ENCODE assay signal across 8 mouse cellular contexts in genomic region chrX:52911587-52912371, GRCm38 (mm10). TPM values are rescaled to one million over a fixed set of nuclear protein-coding genes. Genes with fewer than 3 reads are reported as not detected.
DNase-seq lines count a peak whose midpoint lies in the region; ATAC-seq and TF ChIP-seq lines count a peak whose summit lies in the region.

TSS of gene Phf6 (plus strand) at chrX:52912266.

- TF ChIP-seq CTCF in bone marrow macrophage, adult 2 months (IDR thresholded peaks at IDR 0.05; ENCODE audit: low read depth, low read length), result no peak
- TF ChIP-seq CTCF in embryonic fibroblast, embryonic 13.5 days (IDR thresholded peaks at IDR 0.05; ENCODE audit: borderline replicate concordance, insufficient read depth, low read length), result no peak
- no peak for TF ChIP-seq CTCF in liver, adult 2 months (IDR thresholded peaks at IDR 0.05; ENCODE audit: low read depth, low read length)

- H3K4me2 ChIP-seq in kidney, embryonic 16.5 days (replicated peaks; ENCODE audit: low read depth, low read length), result peak within 1 kb of the TSS; percentile 61
- peak within 1 kb of the TSS; percentile 76 for H3K4me2 ChIP-seq in myocyte (ENCODE audit: low read depth)

- H3ac ChIP-seq in myocyte (ENCODE audit: control insufficient read depth, insufficient read length), result peak within 1 kb of the TSS; percentile 19

- H3K79me2 ChIP-seq in liver, adult 2 months (ENCODE audit: control insufficient read depth, insufficient read depth, low read length), result peaks cover 3% of the 10 kb centered on the region; the same call in 1 of the 2 replicates
- peaks cover 35% of the 10 kb centered on the region for H3K79me2 ChIP-seq in myocyte (ENCODE audit: control insufficient read depth, insufficient read depth)

- no peaks in the 10 kb centered on the region for H3K36me3 ChIP-seq in heart, embryonic 10.5 days
- H3K36me3 ChIP-seq in kidney, embryonic 16.5 days (ENCODE audit: insufficient read depth, low read length), result no peaks in the 10 kb centered on the region
- no peaks in the 10 kb centered on the region for H3K36me3 ChIP-seq in liver, adult 2 months (ENCODE audit: control insufficient read depth, insufficient read depth, low read length)
- no peaks in the 10 kb centered on the region for H3K36me3 ChIP-seq in myocyte (ENCODE audit: control insufficient read depth, insufficient read depth)
- no peaks in the 10 kb centered on the region for H3K36me3 ChIP-seq in splenic B cell, adult 2 months (ENCODE audit: control insufficient read depth, insufficient read depth, low read length, poor library complexity, severe bottlenecking)

- 21% methylated on average over 54 of the region's 54 CpGs for WGBS in heart, embryonic 10.5 days
- 18% methylated on average over 54 of the region's 54 CpGs for WGBS in kidney, embryonic 16.5 days
- WGBS in liver, adult 2 months, result 2% methylated on average over 31 of the region's 54 CpGs

- H3K9me3 ChIP-seq in heart, embryonic 10.5 days, result no peaks in the 10 kb centered on the region
- no peaks in the 10 kb centered on the region for H3K9me3 ChIP-seq in kidney, embryonic 16.5 days (ENCODE audit: low read length)

- H3K4me1 ChIP-seq in bone marrow macrophage, adult 2 months (ENCODE audit: control insufficient read depth, insufficient read depth, low read length), result no peaks in the 10 kb centered on the region
- no peaks in the 10 kb centered on the region for H3K4me1 ChIP-seq in embryonic fibroblast, embryonic 13.5 days (ENCODE audit: control insufficient read depth, insufficient read depth, low read length)
- H3K4me1 ChIP-seq in heart, embryonic 10.5 days, result no peaks in the 10 kb centered on the region
- peaks cover 3% of the 10 kb centered on the region; the same call in 1 of the 2 replicates for H3K4me1 ChIP-seq in kidney, embryonic 16.5 days (ENCODE audit: insufficient read depth, low read length)
- no peaks in the 10 kb centered on the region for H3K4me1 ChIP-seq in liver, adult 2 months (ENCODE audit: control insufficient read depth, insufficient read depth, low read length)

- TF ChIP-seq POLR2A in bone marrow macrophage, adult 2 months (IDR thresholded peaks at IDR 0.05; ENCODE audit: borderline replicate concordance, low read depth, low read length), result no peak
- peak; percentile 64 for TF ChIP-seq POLR2A in embryonic fibroblast, embryonic 13.5 days (IDR thresholded peaks at IDR 0.05; ENCODE audit: low read depth, low read length)
- no peak for TF ChIP-seq POLR2A in liver, adult 2 months (IDR thresholded peaks at IDR 0.05; ENCODE audit: extremely low read depth, insufficient read depth, low read length)
- peak; percentile 68 for TF ChIP-seq POLR2A in myocyte (IDR thresholded peaks at IDR 0.05; ENCODE audit: insufficient read length, low read depth)

- peak; percentile 99 for ATAC-seq in kidney, embryonic 16.5 days (ENCODE audit: low FRiP score, low TSS enrichment)

- peak; percentile 91 for DNase-seq in A20 (ENCODE audit: low read depth, low spot score)
- DNase-seq in heart, embryonic 10.5 days (ENCODE audit: low spot score), result peak; percentile 94
- DNase-seq in liver, adult 2 months (ENCODE audit: extremely low read depth, low read depth, low spot score), result peak; percentile 73
- DNase-seq in splenic B cell, adult 2 months (ENCODE audit: low read depth, low spot score), result peak; percentile 93

- peak within 1 kb of the TSS; percentile 72 for H3K4me3 ChIP-seq in bone marrow macrophage, adult 2 months (ENCODE audit: insufficient read depth, low read length)
- H3K4me3 ChIP-seq in embryonic fibroblast, embryonic 13.5 days (ENCODE audit: insufficient read depth, low read length), result peak within 1 kb of the TSS; percentile 84
- peak within 1 kb of the TSS; percentile 75 for H3K4me3 ChIP-seq in heart, embryonic 10.5 days
- H3K4me3 ChIP-seq in kidney, embryonic 16.5 days (ENCODE audit: low read length), result peak within 1 kb of the TSS; percentile 72
- peak within 1 kb of the TSS; percentile 100 for H3K4me3 ChIP-seq in liver, adult 2 months (ENCODE audit: insufficient read depth, low read depth, low read length)
- H3K4me3 ChIP-seq in myocyte, result peak within 1 kb of the TSS; percentile 61

- H3K9ac ChIP-seq in kidney, embryonic 16.5 days (replicated peaks; ENCODE audit: low read length), result peak within 1 kb of the TSS; percentile 82
- peak within 1 kb of the TSS; percentile 94 for H3K9ac ChIP-seq in liver, adult 2 months (ENCODE audit: low read depth, low read length)

- H3K27ac ChIP-seq in bone marrow macrophage, adult 2 months (ENCODE audit: insufficient read depth, low read depth, low read length), result peak within 1 kb of the TSS; percentile 56
- H3K27ac ChIP-seq in embryonic fibroblast, embryonic 13.5 days (ENCODE audit: insufficient read depth, low read length), result peak within 1 kb of the TSS; percentile 44
- peak within 1 kb of the TSS; percentile 92 for H3K27ac ChIP-seq in heart, embryonic 10.5 days
- H3K27ac ChIP-seq in kidney, embryonic 16.5 days (ENCODE audit: low read length), result peak within 1 kb of the TSS; percentile 88
- peak within 1 kb of the TSS; percentile 88 for H3K27ac ChIP-seq in liver, adult 2 months (replicated peaks; ENCODE audit: insufficient read depth, low read depth, low read length)

- no peaks in the 10 kb centered on the region for H3K27me3 ChIP-seq in heart, embryonic 10.5 days (ENCODE audit: insufficient read depth, poor library complexity, severe bottlenecking)
- peaks cover 2% of the 10 kb centered on the region; the same call in 1 of the 2 replicates for H3K27me3 ChIP-seq in kidney, embryonic 16.5 days (ENCODE audit: insufficient read depth, low read length)
- no peaks in the 10 kb centered on the region for H3K27me3 ChIP-seq in liver, adult 2 months (ENCODE audit: control insufficient read depth, insufficient read depth, low read length)
- H3K27me3 ChIP-seq in myocyte (ENCODE audit: control insufficient read depth, insufficient read depth, insufficient read length), result no peaks in the 10 kb centered on the region
- no peaks in the 10 kb centered on the region for H3K27me3 ChIP-seq in splenic B cell, adult 2 months (ENCODE audit: control insufficient read depth, insufficient read depth, low read length, poor library complexity, severe bottlenecking)

TF ChIP-seq in myocyte, 11 proteins besides CTCF, POLR2A, EP300 and RAD21:
- TF ChIP-seq SRF (IDR thresholded peaks at IDR 0.05; ENCODE audit: control insufficient read depth, insufficient read length, low read depth), result no peak
- no peak for TF ChIP-seq TCF3 (IDR thresholded peaks at IDR 0.05; ENCODE audit: insufficient read length, low read depth)
- no peak for TF ChIP-seq USF1 (IDR thresholded peaks at IDR 0.05; ENCODE audit: low read depth)
- TF ChIP-seq MAX (IDR thresholded peaks at IDR 0.05; ENCODE audit: low read depth), result no peak
- no peak for TF ChIP-seq POLR2AphosphoS2 (IDR thresholded peaks at IDR 0.05; ENCODE audit: insufficient read length, low read depth)
- no peak for TF ChIP-seq TCF12 (IDR thresholded peaks at IDR 0.05; ENCODE audit: insufficient read depth, poor library complexity, severe bottlenecking)
- no peak for TF ChIP-seq CEBPB (IDR thresholded peaks at IDR 0.05; ENCODE audit: insufficient read depth, poor library complexity, severe bottlenecking)
- TF ChIP-seq MYOD1 (IDR thresholded peaks at IDR 0.05; ENCODE audit: control insufficient read depth in 1 of 3, insufficient read length in 2 of 3, low read depth in 2 of 3), result no peak
- TF ChIP-seq REST (IDR thresholded peaks at IDR 0.05; ENCODE audit: insufficient read depth, insufficient read length), result no peak
- TF ChIP-seq E2F4 (IDR thresholded peaks at IDR 0.05; ENCODE audit: insufficient read depth), result no peak
- no peak for TF ChIP-seq MYOG (IDR thresholded peaks at IDR 0.05; ENCODE audit: control insufficient read depth in 1 of 3, insufficient read depth in 1 of 3, insufficient read length in 2 of 3, low read depth in 2 of 3)

RNA-seq across cellular contexts. Expression of gene Phf6, which starts in this region (rescaled TPM):
- polyA plus RNA-seq in bone marrow macrophage, adult 2 months (2012; ENCODE audit: insufficient read depth, insufficient read length, missing spikeins), result 12.5 and 18.8 TPM in 2 replicates
- 32.0 and 37.0 TPM in 2 replicates for polyA plus RNA-seq in embryonic fibroblast, embryonic 13.5 days (2011; ENCODE audit: insufficient read length, low read depth, missing spikeins)
- 27.4 and 36.6 TPM in 2 replicates for polyA plus RNA-seq in heart, embryonic 10.5 days (2016; fragmentation: Nextera tagmentation; extraction: Ambion mirVana)
- polyA plus RNA-seq in kidney, embryonic 16.5 days (2015; fragmentation: Nextera tagmentation; extraction: Ambion mirVana), result 46.4 and 46.9 TPM in 2 replicates
- total RNA-seq in liver, adult 2 months (2014; rRNA removed), result 4.5 and 5.7 TPM in 2 replicates
- polyA plus RNA-seq in liver, adult 2 months (2012; rRNA removed), result 0.80 and 0.90 TPM in 2 replicates
- polyA plus RNA-seq in myocyte (2012; fragmentation: generic; extraction: Trizol), result 4.2 TPM

Comparison
In these comparisons a context has a peak if more than half of its experiments do, and no peak if none do; other contexts are left out.
1. Peak in every context shown above with its lines: DNase-seq, ATAC-seq, H3K4me3 ChIP-seq and H3K27ac ChIP-seq.
2. POLR2A ChIP-seq: peak in embryonic fibroblast, embryonic 13.5 days (single experiment) and myocyte (single experiment); none in bone marrow macrophage, adult 2 months (single experiment) and liver, adult 2 months (single experiment).